Mouse (Mus musculus) testis, adult 2 months (tissue): ENCODE data around the gene Uspl1.

Experiments used
- CTCF ChIP-seq: fragments of 200-500 bp; IDR thresholded peaks from 2 replicates; pipeline ENCODE4 v1.5.1; 2012; ENCODE audit warnings: low read depth, mild to moderate bottlenecking, inconsistent platforms, low read length, moderate library complexity; ENCODE audit not compliant: control insufficient read depth, insufficient read depth, insufficient replicate concordance
- POLR2A ChIP-seq: fragments of 200-500 bp; IDR thresholded peaks from 2 replicates; pipeline ENCODE4 v1.6.1; 2012; ENCODE audit warnings: low read depth, mild to moderate bottlenecking, inconsistent platforms, low read length, moderate library complexity; ENCODE audit not compliant: control insufficient read depth

- no peak for TF ChIP-seq CTCF
- no peak for TF ChIP-seq POLR2A
Observed at GRCm38 (mm10) chr5:149221355-149221754, 37.2 kb downstream of the Uspl1 start.
